Mouse (Mus musculus) heart, adult 2 months (tissue): ENCODE data around the gene Dnah8. TPM values are rescaled to one million over a fixed set of nuclear protein-coding genes. Genes with fewer than 3 reads are reported as not detected.

Source experiments
- DNase-seq, 2 experiments: peaks; one replicate each; pipeline ENCODE4 v3.0.0; 2021
- H3K27ac ChIP-seq: fragments of 200-600 bp; 2 replicates; pipeline ENCODE4 v1.8.1; 2022
- H3K27me3 ChIP-seq: fragments of 200-500 bp; 2 replicates; pipeline ENCODE4 v1.6.1; 2012; ENCODE audit warnings: mild to moderate bottlenecking, low read length, inconsistent platforms, mixed read lengths; ENCODE audit not compliant: control insufficient read depth, insufficient read depth
- H3K36me3 ChIP-seq: fragments of 200-500 bp; 2 replicates; pipeline ENCODE4 v1.6.1; 2012; ENCODE audit warnings: low read length, inconsistent platforms; ENCODE audit not compliant: control insufficient read depth, insufficient read depth
- H3K4me1 ChIP-seq: fragments of 200-500 bp; 2 replicates; pipeline ENCODE4 v1.6.1; 2011; ENCODE audit warnings: low read length; ENCODE audit not compliant: control insufficient read depth, insufficient read depth
- H3K4me3 ChIP-seq: fragments of 200-600 bp; 2 replicates; pipeline ENCODE4 v1.8.1; 2022
- H3K79me2 ChIP-seq: fragments of 200-500 bp; replicated peaks from 2 replicates; pipeline ENCODE4 v1.6.1; 2012; ENCODE audit warnings: mild to moderate bottlenecking, inconsistent platforms, low read length, moderate library complexity, mixed read lengths; ENCODE audit not compliant: control insufficient read depth, insufficient read depth
- H3K9ac ChIP-seq: fragments of 200-500 bp; 2 replicates; pipeline ENCODE4 v1.6.1; 2012; ENCODE audit warnings: low read depth, mild to moderate bottlenecking, control low read depth, inconsistent platforms, low read length, mixed read lengths
- CTCF ChIP-seq: fragments of 200-600 bp; IDR thresholded peaks from 2 replicates; pipeline ENCODE4 v1.8.1; 2022; ENCODE audit warnings: antibody characterized with exemption, mild to moderate bottlenecking, moderate library complexity
- EP300 ChIP-seq: fragments of 200-500 bp; IDR thresholded peaks from 2 replicates; pipeline ENCODE4 v1.6.1; 2011; ENCODE audit warnings: low read depth, low read length, control low read depth; ENCODE audit not compliant: insufficient read depth
- POLR2A ChIP-seq: fragments of 200-500 bp; IDR thresholded peaks from 2 replicates; pipeline ENCODE4 v1.6.1; 2011; ENCODE audit warnings: mild to moderate bottlenecking, low read depth, low read length, control low read depth; ENCODE audit not compliant: insufficient read depth
- WGBS: fragments of 180-500 bp; shearing (Covaris S2); methylation state at CpG from one replicate; pipeline ENCODE4 v1.1.7; 2018; 5-methylcytosine and 5-hydroxymethylcytosine counted together
- intact Hi-C: fragments of 180-260 bp; cut with DNase I; formaldehyde crosslinking; loops from one replicate; pipeline ENCODE4 v1.15.1; 2025
- polyA plus RNA-seq: library from polyadenylated mRNA; depleted of rRNA; stranded (reverse); fragments of >200 nt; gene quantifications from 2 replicates; pipeline ENCODE4 v1.2.3, GENCODE M21; 2012
- total RNA-seq, 2 experiments: library from RNA; stranded (reverse); gene quantifications; 2 replicates each; pipeline ENCODE4 v1.2.3; 2021

Dnah8 gene
- total and polyA plus RNA-seq, 3 experiments: 0.45 to 1.2 (median 0.97) TPM

DNA sequence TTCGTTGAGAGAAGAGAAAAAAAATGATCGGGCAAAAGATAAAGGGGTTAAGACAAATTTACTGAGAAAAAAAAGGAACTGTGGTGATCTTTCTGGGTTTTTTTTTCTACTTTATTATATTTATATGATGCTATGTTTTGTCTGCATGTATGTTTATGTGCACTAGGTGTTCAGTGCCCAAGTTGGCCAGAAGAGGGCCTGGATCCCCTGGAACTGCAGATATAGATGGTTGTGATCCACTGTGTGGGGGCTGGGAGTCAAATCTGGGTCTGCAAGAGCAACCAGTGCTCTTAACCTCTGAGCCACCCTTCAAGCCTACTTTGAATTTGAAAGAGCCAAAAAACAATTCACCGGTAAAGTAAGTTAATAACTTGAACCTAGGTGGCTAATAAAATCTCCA is 256.2 kb downstream of the Dnah8 start:
- 82% methylated on average over 3 of the region's 3 CpGs for WGBS
- intact Hi-C loops: loop anchor here (5.0 kb wide), 1 partner anchor 493 kb away; no protein-coding TSS in a partner anchor
- no peak overlapping the region for H3K27ac ChIP-seq

DNA sequence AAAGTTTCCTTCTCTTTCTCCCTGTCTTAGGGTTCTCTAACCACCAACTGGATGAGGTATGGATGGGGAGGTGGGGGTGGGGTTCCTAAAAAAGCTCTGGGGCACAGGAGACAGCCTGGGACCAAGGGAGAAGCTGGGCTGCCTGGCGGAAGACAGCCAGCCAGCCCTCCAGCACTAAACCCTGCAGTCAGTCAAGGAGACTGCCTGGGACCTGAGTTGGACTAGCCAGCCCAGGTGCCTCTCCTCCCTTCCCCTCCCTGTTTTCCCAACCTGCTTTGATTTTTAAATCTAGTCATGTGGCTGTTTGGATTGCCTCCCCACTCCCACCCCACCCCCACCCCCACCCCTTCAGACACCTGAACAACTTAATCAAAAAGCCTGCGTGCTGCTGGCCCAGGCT is 256.8 kb downstream of the Dnah8 start:
- Histone ChIP-seq H3K4me1 (no peaks in the 10 kb centered on the region), H3K79me2 (no peaks in the 10 kb centered on the region), H3K36me3 (no peaks in the 10 kb centered on the region), H3K27me3 (no peaks in the 10 kb centered on the region), H3K27ac (no peak overlapping the region), H3K9ac (no peak overlapping the region), H3K4me3 (no peak overlapping the region)
- intact Hi-C loops: loop anchor here (5.0 kb wide), 1 partner anchor 494 kb away; no protein-coding TSS in a partner anchor
- WGBS: 77% methylated on average over 2 of the region's 2 CpGs
- TF ChIP-seq POLR2A (no peak), EP300 (no peak), CTCF (no peak)
- DNase-seq: no peak

More for the DNA sequence above, 256.2 kb downstream of the Dnah8 start:
- H3K4me3 ChIP-seq: no peak overlapping the region
- no peak overlapping the region for H3K9ac ChIP-seq
- no peaks in the 10 kb centered on the region for H3K79me2 ChIP-seq
- no peaks in the 10 kb centered on the region for H3K4me1 ChIP-seq
- no peaks in the 10 kb centered on the region for H3K27me3 ChIP-seq
- TF ChIP-seq CTCF (no peak), POLR2A (no peak), EP300 (no peak)
- no peak for DNase-seq
- no peaks in the 10 kb centered on the region for H3K36me3 ChIP-seq

DNA sequence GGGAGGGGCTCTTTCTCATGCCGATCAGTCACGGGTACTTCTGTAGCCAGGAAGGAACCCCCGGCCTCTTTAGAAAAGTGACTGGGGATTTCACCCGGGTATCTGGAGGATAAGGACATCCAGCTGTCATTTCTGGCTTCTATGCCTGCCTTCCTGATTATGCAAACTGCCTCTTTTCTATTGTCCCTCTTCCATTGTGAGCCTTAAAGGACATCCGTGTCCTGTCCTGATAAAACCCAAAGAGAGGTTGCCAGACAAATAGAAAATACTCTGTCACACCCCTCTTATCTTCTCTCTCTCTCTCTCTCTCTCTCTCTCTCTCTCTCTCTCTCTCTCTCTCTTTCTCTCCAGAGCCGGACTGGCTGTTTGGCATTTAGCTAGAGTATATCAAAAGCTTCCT is 258.1 kb downstream of the Dnah8 start:
- 0% methylated on average over 6 of the region's 6 CpGs for WGBS
- H3K27ac ChIP-seq: no peak overlapping the region
- DNase-seq: no peak
- TF ChIP-seq CTCF: no peak
- no peak for TF ChIP-seq EP300
- no peaks in the 10 kb centered on the region for H3K79me2 ChIP-seq
- H3K36me3 ChIP-seq: no peaks in the 10 kb centered on the region
- H3K9ac ChIP-seq: no peak overlapping the region
- H3K4me1 ChIP-seq: no peaks in the 10 kb centered on the region
- no peaks in the 10 kb centered on the region for H3K27me3 ChIP-seq
- no peak overlapping the region for H3K4me3 ChIP-seq
- intact Hi-C loops: loop anchor here (5.0 kb wide), 1 partner anchor 495 kb away; no protein-coding TSS in a partner anchor

DNA sequence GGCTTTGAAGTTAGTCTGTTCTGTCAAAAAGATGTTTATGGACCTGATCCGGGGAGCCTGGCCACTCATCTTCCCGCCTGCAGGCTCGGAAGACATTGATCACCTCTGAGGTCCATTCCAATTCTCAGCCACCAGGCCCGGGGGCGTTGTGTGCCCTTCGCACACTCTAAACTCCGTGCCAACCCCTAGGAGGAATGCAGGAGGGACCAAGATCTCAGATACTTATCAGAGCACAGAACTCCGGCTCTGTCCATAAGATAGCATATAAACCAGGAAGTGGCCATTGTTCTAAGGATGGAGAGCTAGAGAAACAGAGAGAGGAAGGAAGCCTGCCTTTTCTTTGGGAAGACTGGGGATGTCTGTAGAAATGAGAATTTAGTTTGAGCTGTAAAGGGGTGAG is 259.4 kb downstream of the Dnah8 start:
- intact Hi-C loops: loop anchor here (5.0 kb wide), 1 partner anchor 496 kb away; no protein-coding TSS in a partner anchor
- WGBS: 47% methylated on average over 8 of the region's 8 CpGs
- no peaks in the 10 kb centered on the region for H3K79me2 ChIP-seq

DNA sequence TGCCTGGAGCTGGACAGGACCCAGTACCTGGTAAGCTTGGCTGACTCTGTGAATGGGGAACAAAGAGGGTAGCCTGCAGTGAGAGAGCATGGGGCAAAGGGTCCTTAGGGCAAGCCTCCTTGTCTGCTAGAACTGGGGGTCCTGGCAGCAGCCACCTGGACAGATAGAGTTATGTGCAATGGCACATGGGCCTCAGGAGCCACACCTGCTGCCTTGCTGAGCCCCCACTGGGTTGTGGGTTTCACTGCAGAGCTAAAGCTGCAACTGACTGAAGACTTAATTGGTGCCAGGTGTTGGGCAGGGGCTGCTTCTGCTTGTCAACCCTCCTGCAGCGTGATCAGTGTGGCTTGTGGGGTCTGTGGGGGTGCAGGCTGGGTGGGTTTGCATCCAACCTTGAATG is 267.9 kb downstream of the Dnah8 start:
- no peak overlapping the region for H3K4me3 ChIP-seq
- no peak overlapping the region for H3K9ac ChIP-seq
- whole genome bisulfite sequencing: 41% methylated on average over 1 of the region's 1 CpGs
- H3K27me3 ChIP-seq: no peaks in the 10 kb centered on the region; the same call in 1 of the 2 replicates
- H3K27ac ChIP-seq: no peak overlapping the region
- no peaks in the 10 kb centered on the region for H3K4me1 ChIP-seq
- no peak for TF ChIP-seq EP300
- no peak for TF ChIP-seq CTCF
- TF ChIP-seq POLR2A: no peak
- H3K36me3 ChIP-seq: no peaks in the 10 kb centered on the region
- no peaks in the 10 kb centered on the region for H3K79me2 ChIP-seq
- intact Hi-C loops: no loop called here
- DNase-seq: no peak

More for the DNA sequence above, 259.4 kb downstream of the Dnah8 start:
- Histone ChIP-seq H3K4me3 (no peak overlapping the region), H3K27me3 (no peaks in the 10 kb centered on the region), H3K9ac (no peak overlapping the region), H3K36me3 (no peaks in the 10 kb centered on the region), H3K27ac (no peak overlapping the region), H3K4me1 (no peaks in the 10 kb centered on the region)
- DNase-seq: no peak
- TF ChIP-seq POLR2A: no peak
- no peak for TF ChIP-seq EP300
- TF ChIP-seq CTCF: no peak

DNA sequence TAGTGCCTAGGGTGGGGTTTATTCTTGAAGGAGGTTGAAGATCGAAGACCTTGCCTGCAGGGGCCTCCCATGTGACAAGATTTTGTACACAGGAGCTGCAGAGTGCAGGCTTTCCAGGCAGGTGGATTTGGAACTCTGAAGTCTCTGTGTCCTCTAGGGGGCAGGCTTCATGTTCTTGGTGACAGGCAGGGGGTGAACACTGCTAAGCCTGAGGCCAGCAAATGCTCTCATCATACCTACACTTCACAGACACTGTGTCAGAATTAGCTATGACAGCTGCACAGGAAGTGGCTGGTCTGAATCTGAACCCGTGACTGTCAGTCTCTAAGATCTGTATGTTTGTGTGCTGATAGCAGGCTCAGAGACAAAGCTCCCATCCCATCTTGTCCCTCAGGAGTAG is 268.6 kb downstream of the Dnah8 start:
- Histone ChIP-seq H3K4me3 (no peak overlapping the region), H3K36me3 (no peaks in the 10 kb centered on the region), H3K4me1 (no peaks in the 10 kb centered on the region), H3K79me2 (no peaks in the 10 kb centered on the region), H3K9ac (no peak overlapping the region), H3K27ac (no peak overlapping the region), H3K27me3 (no peaks in the 10 kb centered on the region; the same call in 1 of the 2 replicates)
- TF ChIP-seq POLR2A (no peak), EP300 (no peak), CTCF (peak; percentile 37)
- DNase-seq: no peak
- intact Hi-C loops: no loop called here
- WGBS: 21% methylated on average over 2 of the region's 2 CpGs
